Mouse (Mus musculus): ENCODE measurements around the gene Fkbp7.

Fkbp7 gene

GRCm38 (mm10) chr2:76672966-76673392, at the start of gene Fkbp7:
Gene Fkbp7, minus strand, starts transcription at chr2:76673116.
- TF ChIP-seq CTCF (conservative IDR thresholded peaks at IDR 0.05; ENCODE audit: low read length) = no peak
- TF ChIP-seq NANOG (IDR thresholded peaks at IDR 0.05; ENCODE audit: borderline replicate concordance, low read length) = no peak
- H3K4me1 ChIP-seq (replicated peaks; ENCODE audit: low read depth, low read length) = peaks cover 48% of the 10 kb centered on the region
- H3K27me3 ChIP-seq (ENCODE audit: insufficient read depth, low read length) = no peaks in the 10 kb centered on the region
- H3K36me3 ChIP-seq (ENCODE audit: insufficient read depth, low read length) = peaks cover 8% of the 10 kb centered on the region
- H3K4me3 ChIP-seq (replicated peaks; ENCODE audit: low read length) = peak within 1 kb of the TSS; percentile 70
- H3K9me3 ChIP-seq (ENCODE audit: low read length) = no peaks in the 10 kb centered on the region

- H3K27me3 ChIP-seq (ENCODE audit: insufficient read depth, low read length) = no peaks in the 10 kb centered on the region
- no peak overlapping the region for H3K4me3 ChIP-seq (replicated peaks; ENCODE audit: low read length)
- H3K9me3 ChIP-seq (ENCODE audit: low read length) = no peaks in the 10 kb centered on the region
- H3K36me3 ChIP-seq (ENCODE audit: insufficient read depth, low read length) = peaks cover 96% of the 10 kb centered on the region
- no peaks in the 10 kb centered on the region for H3K4me1 ChIP-seq (replicated peaks; ENCODE audit: low read depth, low read length)
- no peak for TF ChIP-seq POU5F1 (IDR thresholded peaks at IDR 0.05; ENCODE audit: borderline replicate concordance, low read length)
- no peak for TF ChIP-seq CTCF (conservative IDR thresholded peaks at IDR 0.05; ENCODE audit: low read length)
- TF ChIP-seq NANOG (IDR thresholded peaks at IDR 0.05; ENCODE audit: borderline replicate concordance, low read length) = no peak
These were observed 46.7 kb upstream of the Fkbp7 start for GRCm38 (mm10) chr2:76719650-76720049.

- H3K4me1 ChIP-seq (replicated peaks; ENCODE audit: low read depth, low read length) = peaks cover 8% of the 10 kb centered on the region; the same call in 1 of the 2 replicates
- H3K4me3 ChIP-seq (replicated peaks; ENCODE audit: low read length) = no peak overlapping the region
- H3K9me3 ChIP-seq (ENCODE audit: low read length) = peaks cover 3% of the 10 kb centered on the region
- H3K36me3 ChIP-seq (ENCODE audit: insufficient read depth, low read length) = peaks cover 99% of the 10 kb centered on the region
- H3K27me3 ChIP-seq (ENCODE audit: insufficient read depth, low read length) = no peaks in the 10 kb centered on the region
- no peak for TF ChIP-seq POU5F1 (IDR thresholded peaks at IDR 0.05; ENCODE audit: borderline replicate concordance, low read length)
- peak; percentile 70 for TF ChIP-seq CTCF (conservative IDR thresholded peaks at IDR 0.05; ENCODE audit: low read length)
These were observed 42.1 kb upstream of the Fkbp7 start for GRCm38 (mm10) chr2:76714984-76715383.

GRCm38 (mm10) chr2:76708512-76708911, 35.6 kb upstream of the Fkbp7 start:
- peaks cover 94% of the 10 kb centered on the region for H3K36me3 ChIP-seq (ENCODE audit: insufficient read depth, low read length)
- no peak overlapping the region for H3K4me3 ChIP-seq (replicated peaks; ENCODE audit: low read length)
- no peaks in the 10 kb centered on the region for H3K27me3 ChIP-seq (ENCODE audit: insufficient read depth, low read length)
- TF ChIP-seq NANOG (IDR thresholded peaks at IDR 0.05; ENCODE audit: borderline replicate concordance, low read length) (no peak), CTCF (conservative IDR thresholded peaks at IDR 0.05; ENCODE audit: low read length) (no peak), POU5F1 (IDR thresholded peaks at IDR 0.05; ENCODE audit: borderline replicate concordance, low read length) (no peak)
- H3K4me1 ChIP-seq (replicated peaks; ENCODE audit: low read depth, low read length) = peaks cover 22% of the 10 kb centered on the region
- H3K9me3 ChIP-seq (ENCODE audit: low read length) = peaks cover 3% of the 10 kb centered on the region

GRCm38 (mm10) chr2:76705655-76706054, 32.7 kb upstream of the Fkbp7 start:
- Histone ChIP-seq H3K27me3 (ENCODE audit: insufficient read depth, low read length) (no peaks in the 10 kb centered on the region), H3K4me1 (replicated peaks; ENCODE audit: low read depth, low read length) (peaks cover 14% of the 10 kb centered on the region), H3K4me3 (replicated peaks; ENCODE audit: low read length) (no peak overlapping the region), H3K9me3 (ENCODE audit: low read length) (no peaks in the 10 kb centered on the region), H3K36me3 (ENCODE audit: insufficient read depth, low read length) (peaks cover 91% of the 10 kb centered on the region)
- no peak for TF ChIP-seq CTCF (conservative IDR thresholded peaks at IDR 0.05; ENCODE audit: low read length)
- TF ChIP-seq POU5F1 (IDR thresholded peaks at IDR 0.05; ENCODE audit: borderline replicate concordance, low read length) = no peak
- no peak for TF ChIP-seq NANOG (IDR thresholded peaks at IDR 0.05; ENCODE audit: borderline replicate concordance, low read length)

GRCm38 (mm10) chr2:76702751-76703150, 29.8 kb upstream of the Fkbp7 start:
- Histone ChIP-seq H3K27me3 (ENCODE audit: insufficient read depth, low read length) (no peaks in the 10 kb centered on the region), H3K4me1 (replicated peaks; ENCODE audit: low read depth, low read length) (peaks cover 26% of the 10 kb centered on the region), H3K36me3 (ENCODE audit: insufficient read depth, low read length) (peaks cover 82% of the 10 kb centered on the region), H3K9me3 (ENCODE audit: low read length) (no peaks in the 10 kb centered on the region), H3K4me3 (replicated peaks; ENCODE audit: low read length) (no peak overlapping the region)
- no peak for TF ChIP-seq NANOG (IDR thresholded peaks at IDR 0.05; ENCODE audit: borderline replicate concordance, low read length)
- no peak for TF ChIP-seq POU5F1 (IDR thresholded peaks at IDR 0.05; ENCODE audit: borderline replicate concordance, low read length)
- no peak for TF ChIP-seq CTCF (conservative IDR thresholded peaks at IDR 0.05; ENCODE audit: low read length)

- Histone ChIP-seq H3K4me3 (replicated peaks; ENCODE audit: low read length) (no peak overlapping the region), H3K36me3 (ENCODE audit: insufficient read depth, low read length) (peaks cover 81% of the 10 kb centered on the region), H3K4me1 (replicated peaks; ENCODE audit: low read depth, low read length) (peaks cover 32% of the 10 kb centered on the region), H3K27me3 (ENCODE audit: insufficient read depth, low read length) (no peaks in the 10 kb centered on the region), H3K9me3 (ENCODE audit: low read length) (no peaks in the 10 kb centered on the region)
- no peak for TF ChIP-seq NANOG (IDR thresholded peaks at IDR 0.05; ENCODE audit: borderline replicate concordance, low read length)
- TF ChIP-seq CTCF (conservative IDR thresholded peaks at IDR 0.05; ENCODE audit: low read length) = no peak
These were observed 29.3 kb upstream of the Fkbp7 start for GRCm38 (mm10) chr2:76702188-76702587.

GRCm38 (mm10) chr2:76695290-76695689, 22.4 kb upstream of the Fkbp7 start:
- H3K4me1 ChIP-seq (replicated peaks; ENCODE audit: low read depth, low read length) = peaks cover 31% of the 10 kb centered on the region
- peaks cover 86% of the 10 kb centered on the region for H3K36me3 ChIP-seq (ENCODE audit: insufficient read depth, low read length)
- TF ChIP-seq CTCF (conservative IDR thresholded peaks at IDR 0.05; ENCODE audit: low read length) (no peak), NANOG (IDR thresholded peaks at IDR 0.05; ENCODE audit: borderline replicate concordance, low read length) (no peak), POU5F1 (IDR thresholded peaks at IDR 0.05; ENCODE audit: borderline replicate concordance, low read length) (no peak)
- no peaks in the 10 kb centered on the region for H3K27me3 ChIP-seq (ENCODE audit: insufficient read depth, low read length)
- no peak overlapping the region for H3K4me3 ChIP-seq (replicated peaks; ENCODE audit: low read length)
- H3K9me3 ChIP-seq (ENCODE audit: low read length) = no peaks in the 10 kb centered on the region

GRCm38 (mm10) chr2:76693765-76694164, 20.8 kb upstream of the Fkbp7 start:
- H3K36me3 ChIP-seq (ENCODE audit: insufficient read depth, low read length) = peaks cover 94% of the 10 kb centered on the region
- no peaks in the 10 kb centered on the region for H3K27me3 ChIP-seq (ENCODE audit: insufficient read depth, low read length)
- H3K4me1 ChIP-seq (replicated peaks; ENCODE audit: low read depth, low read length) = peaks cover 16% of the 10 kb centered on the region
- H3K9me3 ChIP-seq (ENCODE audit: low read length) = no peaks in the 10 kb centered on the region
- no peak overlapping the region for H3K4me3 ChIP-seq (replicated peaks; ENCODE audit: low read length)
- no peak for TF ChIP-seq NANOG (IDR thresholded peaks at IDR 0.05; ENCODE audit: borderline replicate concordance, low read length)
- TF ChIP-seq POU5F1 (IDR thresholded peaks at IDR 0.05; ENCODE audit: borderline replicate concordance, low read length) = no peak
- no peak for TF ChIP-seq CTCF (conservative IDR thresholded peaks at IDR 0.05; ENCODE audit: low read length)
